Mouse (Mus musculus): ENCODE measurements around the gene Ica1.

Ica1 gene

GRCm38 (mm10) chr6:8640863-8641262 is 137.4 kb downstream of the Ica1 start:
- DNase-seq: no peak

- DNase-seq: no peak
Observed at GRCm38 (mm10) chr6:8639526-8639925, 138.8 kb downstream of the Ica1 start.

GRCm38 (mm10) chr6:8638899-8639298 is 139.4 kb downstream of the Ica1 start:
- peak; percentile 52 for DNase-seq

GRCm38 (mm10) chr6:8638122-8638521 is 140.2 kb downstream of the Ica1 start:
- DNase-seq: no peak

GRCm38 (mm10) chr6:8632701-8633100 is 145.6 kb downstream of the Ica1 start:
- DNase-seq: no peak

- no peak for DNase-seq
Observed at GRCm38 (mm10) chr6:8631986-8632632, 146.2 kb downstream of the Ica1 start.

- no peak for DNase-seq
Observed at GRCm38 (mm10) chr6:8631362-8631761, 146.9 kb downstream of the Ica1 start.

GRCm38 (mm10) chr6:8630531-8630930 is 147.8 kb downstream of the Ica1 start:
- DNase-seq: no peak

- DNase-seq: no peak
Observed at GRCm38 (mm10) chr6:8628715-8629267, 149.5 kb downstream of the Ica1 start.

GRCm38 (mm10) chr6:8628226-8628625 is 150.1 kb downstream of the Ica1 start:
- DNase-seq: no peak

- DNase-seq: no peak
Observed at GRCm38 (mm10) chr6:8623045-8623444, 155.2 kb downstream of the Ica1 start.

- DNase-seq: peak; percentile 80
Observed at GRCm38 (mm10) chr6:8619582-8620350, 158.5 kb downstream of the Ica1 start.

- no peak for DNase-seq
Observed at GRCm38 (mm10) chr6:8617369-8617768, 160.9 kb downstream of the Ica1 start.

- DNase-seq: no peak
Observed at GRCm38 (mm10) chr6:8591665-8592064, 186.6 kb downstream of the Ica1 start.

GRCm38 (mm10) chr6:8583892-8584291 is 194.4 kb downstream of the Ica1 start:
- no peak for DNase-seq

GRCm38 (mm10) chr6:8582377-8582776 is 195.9 kb downstream of the Ica1 start:
- peak; percentile 38 for DNase-seq

All from cerebellum, adult 11-12 months (tissue).